Mouse (Mus musculus): ENCODE results near the gene Slc5a5.

Gene Slc5a5

DNA sequence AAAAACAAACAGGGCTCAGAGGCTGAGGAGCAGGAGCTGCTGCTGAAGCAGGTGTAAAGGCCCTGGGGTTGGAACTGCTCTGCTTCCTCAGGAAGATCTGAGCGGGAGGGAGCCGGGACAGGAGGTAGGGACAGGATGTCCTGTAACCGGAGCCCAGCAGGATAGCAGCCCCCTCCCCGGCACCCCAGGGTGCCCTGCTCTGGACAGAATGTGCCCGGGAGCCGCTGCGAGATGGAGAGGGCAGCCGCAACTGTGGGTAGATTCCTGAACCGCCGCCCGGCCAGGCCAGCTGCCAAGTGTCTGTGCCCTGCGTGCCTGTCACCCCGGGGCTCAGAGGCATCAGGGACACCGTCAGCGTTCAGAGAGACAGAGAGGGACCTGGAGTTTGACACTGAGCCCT is 59.0 kb downstream of the Slc5a5 start:
- no peak for DNase-seq (ENCODE audit: low spot score in 2 of 2)

DNA sequence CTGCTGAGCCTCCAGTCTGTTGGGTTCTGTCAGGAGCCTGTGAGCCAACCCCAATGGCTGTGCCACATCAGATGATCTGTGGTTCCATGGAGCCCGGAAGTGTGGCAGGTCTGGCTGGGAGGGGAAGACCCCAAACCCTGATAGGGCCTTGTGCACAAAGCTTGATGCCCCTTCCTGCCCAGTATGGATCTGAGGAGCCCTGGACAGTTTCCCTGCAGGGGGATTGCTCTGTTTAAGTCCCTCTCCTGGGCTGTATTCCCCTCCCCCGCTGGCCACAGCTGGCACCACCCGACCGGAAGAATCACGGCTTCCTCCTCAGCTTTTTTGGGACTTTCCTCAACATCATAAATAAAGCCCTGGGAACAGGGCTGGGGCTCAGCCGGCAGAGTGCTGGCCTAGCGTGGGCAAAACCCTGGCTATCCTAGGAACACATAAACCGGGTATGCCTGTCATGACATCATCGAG is 59.5 kb downstream of the Slc5a5 start:
- no peak for DNase-seq (ENCODE audit: low spot score in 2 of 2)
